Mouse (Mus musculus) liver, embryonic 11.5 days (tissue): ENCODE data around the gene Bod1. TPM values are rescaled to one million over a fixed set of nuclear protein-coding genes. Genes with fewer than 3 reads are reported as not detected.

ENCODE experiments used
- ATAC-seq: fragments of 200-750 bp; cut with Nextera tagmentation; replicated peaks from 2 replicates; pipeline ENCODE4 v1.8.0; 2017; ENCODE audit warnings: moderate number of reproducible peaks, mild to moderate bottlenecking, moderate TSS enrichment, moderate library complexity; ENCODE audit not compliant: low FRiP score
- DNase-seq: peaks from one replicate; pipeline ENCODE4 v3.0.0-alpha.2; 2017; ENCODE audit warnings: low spot score
- H3K27ac ChIP-seq: fragments of 300-500 bp; sonication (generic); 2 replicates; pipeline ENCODE4 v1.5.1; 2014; ENCODE audit warnings: mild to moderate bottlenecking, low read depth, low read length, control low read depth
- H3K27me3 ChIP-seq: fragments of 300-500 bp; sonication (generic); replicated peaks from 2 replicates; pipeline ENCODE4 v1.6.1; 2014; ENCODE audit warnings: low read length, mixed read lengths; ENCODE audit not compliant: control insufficient read depth, insufficient read depth
- H3K36me3 ChIP-seq: fragments of 300-500 bp; sonication (generic); 2 replicates; pipeline ENCODE4 v1.6.1; 2014; ENCODE audit warnings: mild to moderate bottlenecking, low read length, moderate library complexity, mixed read lengths; ENCODE audit not compliant: control insufficient read depth, insufficient read depth
- H3K4me1 ChIP-seq: fragments of 300-500 bp; sonication (generic); replicated peaks from 2 replicates; pipeline ENCODE4 v1.6.1; 2014; ENCODE audit warnings: low read length, mixed read lengths; ENCODE audit not compliant: control insufficient read depth, insufficient read depth
- H3K4me2 ChIP-seq: fragments of 300-500 bp; sonication (generic); 2 replicates; pipeline ENCODE4 v1.6.1; 2014; ENCODE audit warnings: mild to moderate bottlenecking, control low read depth, moderate library complexity
- H3K4me3 ChIP-seq: fragments of 300-500 bp; sonication (generic); 2 replicates; pipeline ENCODE4 v1.5.1; 2014; ENCODE audit warnings: low read depth, low read length, control low read depth
- H3K9ac ChIP-seq: fragments of 300-500 bp; sonication (generic); 2 replicates; pipeline ENCODE4 v1.6.1; 2014; ENCODE audit warnings: low read depth, low read length, control low read depth
- H3K9me3 ChIP-seq: fragments of 300-500 bp; sonication (generic); 2 replicates; pipeline ENCODE4 v1.6.1; 2016; ENCODE audit warnings: low read length, inconsistent platforms, mixed read lengths; ENCODE audit not compliant: control insufficient read depth
- WGBS: fragments of 180-500 bp; shearing (Covaris S2); extraction: QIAGEN DNeasy Blood & Tissue Kit; methylation state at CpG from one replicate; pipeline ENCODE4 v1.1.7; 2014; 5-methylcytosine and 5-hydroxymethylcytosine counted together
- polyA plus RNA-seq: library from polyadenylated mRNA; unstranded; fragments of >200 nt; fragmentation: Nextera tagmentation; extraction: Ambion mirVana; gene quantifications from 2 replicates; pipeline ENCODE4 v1.2.1, GENCODE M21; 2014

Gene Bod1
- polyA plus RNA-seq, 1 experiment from 2014 or later: 40.1 TPM

DNA sequence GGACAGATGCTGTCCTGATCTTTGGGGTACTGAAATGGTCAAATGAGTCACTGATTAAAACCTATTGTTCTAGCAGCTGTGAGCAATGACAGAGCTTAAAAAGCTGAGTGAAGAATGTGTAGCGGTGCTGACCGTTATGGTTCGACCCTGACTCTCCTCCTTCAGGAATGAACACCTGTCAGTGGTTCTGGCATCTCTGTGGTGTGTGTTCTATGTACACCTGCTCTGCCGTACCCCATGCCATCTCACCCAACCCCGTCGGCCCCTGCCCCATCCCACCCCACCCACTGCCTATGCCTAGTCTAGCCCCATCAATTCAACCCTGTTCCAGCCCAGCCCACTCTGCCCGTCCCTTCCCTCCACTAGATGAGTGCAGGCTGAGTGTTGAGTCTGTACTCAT lies 9.5 kb downstream of the Bod1 start:
- 86% methylated on average over 7 of the region's 7 CpGs for WGBS
- Histone ChIP-seq H3K9ac (no peak overlapping the region), H3K4me2 (no peak overlapping the region), H3K27me3 (no peaks in the 10 kb centered on the region), H3K9me3 (no peaks in the 10 kb centered on the region), H3K4me3 (no peak overlapping the region), H3K36me3 (peaks cover 19% of the 10 kb centered on the region), H3K27ac (no peak overlapping the region), H3K4me1 (no peaks in the 10 kb centered on the region)
- DNase-seq (no peak), ATAC-seq (no peak)

DNA sequence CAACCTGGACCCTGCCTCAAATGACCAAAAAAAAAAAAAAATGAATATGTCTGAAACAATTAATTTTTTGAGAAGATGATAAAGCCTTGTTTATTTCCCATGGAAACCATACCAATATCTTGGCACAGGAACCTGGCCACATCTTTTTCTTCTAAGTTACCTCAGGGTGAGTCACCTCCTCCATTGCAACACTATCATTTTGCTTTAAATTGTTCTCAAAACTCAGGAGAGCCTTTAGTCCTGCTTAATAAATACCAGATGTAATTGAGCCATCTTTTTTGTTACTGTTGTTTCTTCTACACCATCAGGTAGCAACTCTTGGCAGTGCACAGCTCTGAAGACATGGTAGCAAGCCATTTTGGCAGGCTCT lies 13.9 kb downstream of the Bod1 start:
- no peak overlapping the region for H3K27ac ChIP-seq
- DNase-seq: no peak
- no peak overlapping the region for H3K4me2 ChIP-seq
- no peak overlapping the region for H3K9ac ChIP-seq
- no peaks in the 10 kb centered on the region for H3K4me1 ChIP-seq
- H3K36me3 ChIP-seq: no peaks in the 10 kb centered on the region
- no peaks in the 10 kb centered on the region for H3K27me3 ChIP-seq
- H3K9me3 ChIP-seq: no peaks in the 10 kb centered on the region
- no peak overlapping the region for H3K4me3 ChIP-seq
- no peak for ATAC-seq

DNA sequence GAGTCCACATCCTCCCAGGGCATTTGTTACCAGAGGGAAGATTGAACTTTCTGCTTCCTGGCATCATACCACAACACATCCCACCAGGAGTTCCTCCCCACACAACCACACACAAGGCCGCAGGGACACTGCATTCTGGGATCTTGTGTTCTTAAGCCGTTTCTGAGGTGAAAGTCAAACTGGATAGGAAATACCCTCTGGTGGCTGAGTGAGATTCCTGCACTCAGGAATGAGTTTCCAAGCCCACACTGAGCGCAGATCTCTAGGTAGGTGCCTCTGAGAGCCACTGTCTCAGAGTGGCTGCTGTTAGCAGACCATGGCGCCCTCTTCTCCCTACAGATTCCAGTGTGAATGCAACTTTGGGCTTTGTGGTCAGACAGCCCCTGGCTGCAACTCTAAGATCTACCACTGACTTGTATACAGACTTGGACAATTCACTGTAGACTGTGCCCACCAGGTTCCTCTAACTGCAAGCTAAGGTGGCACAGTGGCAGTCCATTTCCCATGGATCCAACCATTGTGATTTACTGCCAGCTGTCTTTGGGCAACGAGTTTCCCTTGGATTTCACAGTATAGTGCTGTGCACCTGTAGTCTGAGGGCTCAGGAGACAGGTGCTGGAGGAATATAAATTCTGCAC lies 14.4 kb downstream of the Bod1 start:
- ATAC-seq: no peak
- H3K36me3 ChIP-seq: no peaks in the 10 kb centered on the region
- H3K4me1 ChIP-seq: no peaks in the 10 kb centered on the region
- no peak overlapping the region for H3K27ac ChIP-seq
- H3K27me3 ChIP-seq: no peaks in the 10 kb centered on the region
- no peak overlapping the region for H3K4me2 ChIP-seq
- no peak for DNase-seq
- H3K9me3 ChIP-seq: no peaks in the 10 kb centered on the region
- no peak overlapping the region for H3K9ac ChIP-seq
- 70% methylated on average over 5 of the region's 5 CpGs for WGBS
- H3K4me3 ChIP-seq: no peak overlapping the region

DNA sequence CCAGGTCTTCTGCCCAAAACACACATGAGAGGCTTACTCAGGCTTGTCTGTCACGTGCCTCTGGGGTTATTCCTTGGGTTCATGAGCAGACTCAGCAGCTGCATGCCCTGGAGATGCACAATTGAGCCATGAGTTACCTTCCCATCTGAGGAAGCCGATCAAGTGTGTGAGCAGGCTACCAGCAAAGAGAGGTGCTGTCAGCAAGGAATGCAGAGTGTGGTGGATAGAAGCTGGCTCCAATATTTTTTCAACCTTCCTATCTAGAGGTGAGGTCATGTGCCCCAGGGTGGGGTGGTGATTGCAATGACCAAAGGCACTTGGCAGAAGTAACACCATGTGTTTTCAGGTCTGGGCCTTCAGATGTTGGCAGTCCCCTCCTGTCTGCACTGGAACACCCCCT lies 22.2 kb downstream of the Bod1 start:
- no peaks in the 10 kb centered on the region for H3K36me3 ChIP-seq
- H3K27me3 ChIP-seq: no peaks in the 10 kb centered on the region
- no peaks in the 10 kb centered on the region for H3K4me1 ChIP-seq
- H3K4me2 ChIP-seq: no peak overlapping the region
- no peak for DNase-seq
- no peak overlapping the region for H3K4me3 ChIP-seq
- no peak overlapping the region for H3K9ac ChIP-seq
- no peak overlapping the region for H3K27ac ChIP-seq
- WGBS: 56% methylated on average over 2 of the region's 2 CpGs
- no peaks in the 10 kb centered on the region for H3K9me3 ChIP-seq
- ATAC-seq: no peak

DNA sequence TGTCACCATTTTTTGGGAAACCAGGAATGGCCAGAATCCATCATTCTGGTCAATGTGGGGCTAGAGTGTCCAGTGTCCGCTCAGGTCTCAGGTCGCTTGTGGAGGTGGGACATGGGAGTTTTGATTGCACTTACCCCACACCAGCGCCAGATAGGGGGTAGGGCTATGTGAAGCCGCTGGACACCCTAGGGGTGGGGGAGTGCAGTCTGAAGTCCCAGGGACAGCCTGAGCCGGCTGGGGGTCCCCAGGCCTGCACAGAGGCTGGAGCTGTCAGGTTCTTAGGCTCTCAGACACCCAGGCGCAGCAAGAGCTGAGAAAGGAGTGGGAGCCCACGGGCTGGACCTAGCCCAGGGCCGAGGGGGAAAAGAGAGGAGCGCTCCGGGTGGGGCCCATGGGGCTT lies 24.4 kb downstream of the Bod1 start:
- no peaks in the 10 kb centered on the region for H3K27me3 ChIP-seq
- no peak for ATAC-seq

DNA sequence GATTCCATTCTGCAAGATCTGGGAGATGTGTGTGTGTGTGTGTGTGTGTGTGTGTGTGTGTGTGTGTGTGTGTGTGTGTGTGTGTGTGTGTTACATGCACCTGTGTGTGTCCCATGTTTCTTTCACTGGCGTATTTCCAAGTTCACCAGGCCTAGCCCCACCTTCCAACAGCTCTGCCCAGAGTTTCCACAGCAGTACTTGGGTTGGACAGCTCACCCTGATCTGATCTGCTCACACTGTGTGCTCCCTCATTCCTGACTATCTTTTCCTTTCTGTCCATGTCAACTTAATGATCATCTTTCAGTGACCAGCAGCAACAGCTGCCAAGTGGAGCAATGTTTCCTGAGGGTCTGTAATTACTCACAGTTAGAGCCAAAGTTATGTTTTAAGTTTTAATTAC lies 25.1 kb downstream of the Bod1 start:
- DNase-seq (no peak), ATAC-seq (no peak)
- no peaks in the 10 kb centered on the region for H3K9me3 ChIP-seq
- H3K9ac ChIP-seq: no peak overlapping the region
- WGBS: 100% methylated on average over 1 of the region's 1 CpGs
- H3K36me3 ChIP-seq: no peaks in the 10 kb centered on the region
- H3K4me3 ChIP-seq: no peak overlapping the region
- H3K4me2 ChIP-seq: no peak overlapping the region
- no peaks in the 10 kb centered on the region for H3K27me3 ChIP-seq
- H3K27ac ChIP-seq: no peak overlapping the region
- H3K4me1 ChIP-seq: no peaks in the 10 kb centered on the region

More for the DNA sequence above, 24.4 kb downstream of the Bod1 start:
- Histone ChIP-seq H3K27ac (no peak overlapping the region), H3K9me3 (no peaks in the 10 kb centered on the region), H3K4me2 (no peak overlapping the region), H3K4me3 (no peak overlapping the region), H3K9ac (no peak overlapping the region), H3K36me3 (no peaks in the 10 kb centered on the region), H3K4me1 (no peaks in the 10 kb centered on the region)
- DNase-seq: no peak
- 82% methylated on average over 10 of the region's 10 CpGs for WGBS

DNA sequence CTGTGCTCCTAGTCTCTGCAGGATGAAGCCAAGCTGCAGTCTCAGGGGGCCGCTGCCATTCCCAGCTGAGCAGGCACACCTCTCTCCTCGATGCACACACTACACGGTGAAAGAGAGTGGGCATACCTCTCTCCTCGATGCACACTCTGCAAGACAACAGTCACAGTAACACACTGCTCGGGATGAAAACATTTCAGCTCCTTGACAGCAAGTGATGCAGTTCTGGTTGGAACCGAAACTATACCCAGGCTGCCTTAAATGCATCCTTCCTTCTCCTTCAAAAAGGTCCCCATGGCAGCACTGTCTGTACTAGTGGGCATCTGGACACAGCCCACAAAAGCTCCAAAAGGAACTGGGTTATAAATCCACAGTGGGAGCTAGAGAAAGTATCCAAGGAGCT lies 28.6 kb downstream of the Bod1 start:
- Histone ChIP-seq H3K9ac (no peak overlapping the region), H3K4me1 (no peaks in the 10 kb centered on the region), H3K9me3 (no peaks in the 10 kb centered on the region), H3K4me2 (no peak overlapping the region), H3K27me3 (no peaks in the 10 kb centered on the region), H3K36me3 (no peaks in the 10 kb centered on the region), H3K4me3 (no peak overlapping the region), H3K27ac (no peak overlapping the region)
- ATAC-seq: no peak
- no peak for DNase-seq
- WGBS: 75% methylated on average over 6 of the region's 6 CpGs

DNA sequence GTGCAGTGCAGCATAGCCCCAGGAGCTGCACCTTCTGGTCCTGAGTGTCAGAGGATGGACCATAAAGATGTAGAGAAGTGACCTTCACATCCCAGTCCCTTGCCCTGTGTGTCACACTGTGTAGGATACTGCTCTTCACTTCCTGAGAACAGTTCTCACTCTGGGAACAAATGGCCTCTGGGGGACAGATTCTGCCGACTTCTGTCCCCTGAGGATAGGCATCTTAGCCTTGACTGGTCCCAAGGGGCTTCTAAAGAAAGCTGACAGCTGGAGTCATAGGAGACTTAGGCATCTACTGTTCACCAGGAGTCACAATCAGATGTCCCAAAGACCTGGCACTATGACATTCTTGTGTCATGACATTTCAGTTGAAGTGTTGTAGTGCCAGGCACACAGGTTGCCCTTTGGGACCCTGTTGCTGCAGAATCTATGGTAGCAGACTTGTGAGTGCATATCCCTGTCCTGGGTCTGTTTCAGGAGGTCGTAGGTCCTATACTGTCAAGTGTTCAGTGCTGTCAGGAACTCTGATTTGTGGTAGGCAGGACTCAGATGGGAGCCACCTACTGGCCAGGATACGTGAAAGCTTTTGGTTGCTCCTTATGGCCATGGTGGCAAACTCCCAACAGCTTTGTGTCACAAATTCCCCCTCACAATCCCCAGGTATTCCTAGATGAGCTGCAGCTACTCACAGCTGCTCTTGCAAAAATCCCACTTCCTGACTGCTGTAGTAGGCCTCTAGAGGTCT lies 30.4 kb downstream of the Bod1 start:
- H3K36me3 ChIP-seq: no peaks in the 10 kb centered on the region
- DNase-seq (no peak), ATAC-seq (no peak)
- 50% methylated on average over 3 of the region's 3 CpGs for WGBS
- no peaks in the 10 kb centered on the region for H3K27me3 ChIP-seq
- no peaks in the 10 kb centered on the region for H3K4me1 ChIP-seq
- H3K27ac ChIP-seq: no peak overlapping the region
- no peak overlapping the region for H3K9ac ChIP-seq
- no peak overlapping the region for H3K4me3 ChIP-seq
- no peak overlapping the region for H3K4me2 ChIP-seq
- no peaks in the 10 kb centered on the region for H3K9me3 ChIP-seq

DNA sequence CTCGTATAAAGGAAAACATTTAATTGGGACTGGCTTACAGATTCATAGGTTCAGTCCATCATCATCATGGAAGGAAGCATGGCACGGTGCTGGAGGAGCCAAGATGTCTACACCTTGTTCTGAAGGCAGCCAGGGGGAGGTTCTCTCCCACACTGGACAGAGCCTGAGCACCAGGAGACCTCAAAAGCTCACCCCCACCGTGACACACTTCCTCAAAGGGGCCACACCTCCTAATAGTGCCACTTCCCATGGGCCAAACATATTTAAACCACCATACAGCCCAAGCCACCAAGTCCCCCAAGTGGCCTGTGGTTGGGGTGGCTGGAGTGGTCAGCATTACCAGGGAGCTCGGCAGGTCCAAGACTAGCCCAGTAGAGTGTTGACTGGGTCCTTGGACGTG lies 31.5 kb downstream of the Bod1 start:
- no peak for ATAC-seq

More for the DNA sequence above, 31.5 kb downstream of the Bod1 start:
- H3K9me3 ChIP-seq: no peaks in the 10 kb centered on the region
- 61% methylated on average over 5 of the region's 5 CpGs for WGBS
- H3K27me3 ChIP-seq: no peaks in the 10 kb centered on the region
- H3K4me2 ChIP-seq: no peak overlapping the region
- H3K9ac ChIP-seq: no peak overlapping the region
- no peaks in the 10 kb centered on the region for H3K4me1 ChIP-seq
- H3K36me3 ChIP-seq: no peaks in the 10 kb centered on the region
- H3K27ac ChIP-seq: no peak overlapping the region
- no peak overlapping the region for H3K4me3 ChIP-seq
- DNase-seq: no peak
